Mouse (Mus musculus) testis, adult 2 months (tissue): ENCODE data around the gene Tmem43.

Source experiments
- CTCF ChIP-seq: fragments of 200-500 bp; IDR thresholded peaks from 2 replicates; pipeline ENCODE4 v1.5.1; 2012; ENCODE audit warnings: low read depth, mild to moderate bottlenecking, inconsistent platforms, low read length, moderate library complexity; ENCODE audit not compliant: control insufficient read depth, insufficient read depth, insufficient replicate concordance
- POLR2A ChIP-seq: fragments of 200-500 bp; IDR thresholded peaks from 2 replicates; pipeline ENCODE4 v1.6.1; 2012; ENCODE audit warnings: low read depth, mild to moderate bottlenecking, inconsistent platforms, low read length, moderate library complexity; ENCODE audit not compliant: control insufficient read depth

DNA sequence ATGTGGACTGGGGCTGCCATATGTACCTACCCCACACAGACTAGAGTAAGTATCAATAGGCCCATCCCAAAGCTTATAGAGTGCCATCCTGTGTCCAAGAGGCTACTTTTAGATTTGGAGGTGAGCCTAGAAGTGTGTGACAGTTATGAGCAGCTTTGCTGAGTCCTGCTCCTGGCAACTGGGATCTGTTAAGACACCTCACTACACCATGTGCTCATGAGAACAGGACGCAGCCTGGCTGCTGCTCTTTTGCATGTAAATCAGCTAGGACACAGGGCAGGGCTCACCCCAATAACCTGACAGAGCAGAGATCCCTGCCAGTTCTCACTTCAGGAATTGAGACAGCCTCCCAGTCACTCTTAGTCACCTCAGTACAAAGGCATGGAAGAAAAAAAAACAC is 6.4 kb upstream of the Tmem43 start:
- TF ChIP-seq CTCF (no peak), POLR2A (no peak)
